Mouse (Mus musculus) cerebellum, adult 9-10 months (tissue): ENCODE measurements around the gene Dlg1.

Source experiments
- DNase-seq: peaks from one replicate; pipeline ENCODE4 v3.0.0; 2022

Dlg1 gene

GRCm38 (mm10) chr16:31663379-31664286, at the start of gene Dlg1:
TSS of gene Dlg1 (plus strand) at chr16:31663443.
- peak; percentile 72 for DNase-seq

GRCm38 (mm10) chr16:31616382-31616781, 46.9 kb upstream of the Dlg1 start:
- no peak for DNase-seq

- DNase-seq: no peak
Observed at GRCm38 (mm10) chr16:31617128-31617527, 46.1 kb upstream of the Dlg1 start.

- DNase-seq: peak; percentile 92
Observed at GRCm38 (mm10) chr16:31617823-31618371, 45.3 kb upstream of the Dlg1 start.

- DNase-seq: peak; percentile 91
Observed at GRCm38 (mm10) chr16:31618671-31619070, 44.6 kb upstream of the Dlg1 start.

- peak; percentile 77 for DNase-seq
Observed at GRCm38 (mm10) chr16:31619675-31620335, 43.4 kb upstream of the Dlg1 start.

GRCm38 (mm10) chr16:31622356-31622755, 40.9 kb upstream of the Dlg1 start:
- DNase-seq: no peak

- DNase-seq: no peak
Observed at GRCm38 (mm10) chr16:31623136-31623535, 40.1 kb upstream of the Dlg1 start.

- no peak for DNase-seq
Observed at GRCm38 (mm10) chr16:31624749-31625148, 38.5 kb upstream of the Dlg1 start.

GRCm38 (mm10) chr16:31626331-31626730, 36.9 kb upstream of the Dlg1 start:
- DNase-seq: no peak

- no peak for DNase-seq
Observed at GRCm38 (mm10) chr16:31630381-31630780, 32.9 kb upstream of the Dlg1 start.

- no peak for DNase-seq
Observed at GRCm38 (mm10) chr16:31631046-31631445, 32.2 kb upstream of the Dlg1 start.

GRCm38 (mm10) chr16:31634371-31634770, 28.9 kb upstream of the Dlg1 start:
- no peak for DNase-seq

- DNase-seq: no peak
Observed at GRCm38 (mm10) chr16:31638393-31638792, 24.9 kb upstream of the Dlg1 start.

- no peak for DNase-seq
Observed at GRCm38 (mm10) chr16:31639946-31640345, 23.3 kb upstream of the Dlg1 start.

GRCm38 (mm10) chr16:31641776-31642175, 21.5 kb upstream of the Dlg1 start:
- no peak for DNase-seq

- DNase-seq: no peak
Observed at GRCm38 (mm10) chr16:31647221-31647620, 16.0 kb upstream of the Dlg1 start.

- no peak for DNase-seq
Observed at GRCm38 (mm10) chr16:31650788-31651187, 12.5 kb upstream of the Dlg1 start.

- peak; percentile 80 for DNase-seq
Observed at GRCm38 (mm10) chr16:31651541-31651940, 11.7 kb upstream of the Dlg1 start.

GRCm38 (mm10) chr16:31652115-31652843, 11.0 kb upstream of the Dlg1 start:
- no peak for DNase-seq

- no peak for DNase-seq
Observed at GRCm38 (mm10) chr16:31653616-31654015, 9.6 kb upstream of the Dlg1 start.

GRCm38 (mm10) chr16:31654021-31654420, 9.2 kb upstream of the Dlg1 start:
- no peak for DNase-seq

- DNase-seq: no peak
Observed at GRCm38 (mm10) chr16:31655531-31655930, 7.7 kb upstream of the Dlg1 start.
